Mouse (Mus musculus) monocyte, adult 5-6 weeks (primary cell): ENCODE results near the gene Gigyf1. TPM values are rescaled to one million over a fixed set of nuclear protein-coding genes. Genes with fewer than 3 reads are reported as not detected.

ENCODE experiments used
- ATAC-seq: fragments of 153-309, 156-312 bp; replicated peaks from 2 replicates; pipeline ENCODE4 v1.8.0; 2017; ENCODE audit warnings: mild to moderate bottlenecking; ENCODE audit not compliant: low TSS enrichment, insufficient number of reproducible peaks, severe bottlenecking, poor library complexity, low FRiP score
- total RNA-seq: library from RNA; stranded (forward); fragments of 200-1000, 200-491, 200-594 nt; gene quantifications from 3 replicates; pipeline ENCODE4 v1.2.3, GENCODE M21; 2017

The Gigyf1 gene
- total RNA-seq, 1 experiment from 2014 or later, result 12.0 TPM

- peak; percentile 33 for ATAC-seq
Measured at GRCm38 (mm10) chr5:137530588-137531413, 12.5 kb downstream of the Gigyf1 start.

DNA sequence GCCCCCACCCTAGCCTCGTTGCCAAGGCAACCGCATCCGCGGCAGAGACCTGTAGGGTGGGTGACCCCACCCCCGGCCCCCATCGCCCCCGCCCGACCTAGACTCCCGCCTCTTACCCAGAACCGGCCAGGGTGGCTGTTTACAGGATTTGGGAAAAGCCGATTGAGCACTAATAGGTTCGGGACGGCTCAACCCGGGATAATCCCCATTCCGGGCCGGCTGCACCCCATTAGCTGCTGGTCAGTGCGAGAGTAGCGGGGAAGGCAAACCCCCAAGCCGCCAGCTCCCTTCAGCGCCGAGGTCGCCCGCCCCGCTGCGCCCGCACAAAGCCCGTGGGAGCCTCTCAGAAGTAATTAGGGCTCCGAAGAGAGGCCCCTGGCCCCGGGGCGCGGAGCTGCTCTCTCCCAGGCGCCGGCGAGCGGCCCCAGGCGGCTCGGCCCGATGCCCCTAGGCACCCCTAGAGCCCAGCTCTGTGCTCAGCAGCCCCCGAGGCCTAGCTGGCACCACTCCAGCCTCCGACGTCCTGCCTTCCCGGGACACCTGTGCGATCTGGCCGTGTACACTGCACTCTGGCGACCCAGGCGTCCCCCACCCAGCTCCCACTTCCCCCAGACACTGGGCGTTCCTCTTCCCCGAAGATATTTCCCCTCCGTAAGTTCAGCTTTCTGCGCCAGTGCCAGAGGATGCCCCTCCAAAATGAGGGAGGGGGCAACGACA is 13.2 kb downstream of the Gigyf1 start:
- no peak for ATAC-seq

DNA sequence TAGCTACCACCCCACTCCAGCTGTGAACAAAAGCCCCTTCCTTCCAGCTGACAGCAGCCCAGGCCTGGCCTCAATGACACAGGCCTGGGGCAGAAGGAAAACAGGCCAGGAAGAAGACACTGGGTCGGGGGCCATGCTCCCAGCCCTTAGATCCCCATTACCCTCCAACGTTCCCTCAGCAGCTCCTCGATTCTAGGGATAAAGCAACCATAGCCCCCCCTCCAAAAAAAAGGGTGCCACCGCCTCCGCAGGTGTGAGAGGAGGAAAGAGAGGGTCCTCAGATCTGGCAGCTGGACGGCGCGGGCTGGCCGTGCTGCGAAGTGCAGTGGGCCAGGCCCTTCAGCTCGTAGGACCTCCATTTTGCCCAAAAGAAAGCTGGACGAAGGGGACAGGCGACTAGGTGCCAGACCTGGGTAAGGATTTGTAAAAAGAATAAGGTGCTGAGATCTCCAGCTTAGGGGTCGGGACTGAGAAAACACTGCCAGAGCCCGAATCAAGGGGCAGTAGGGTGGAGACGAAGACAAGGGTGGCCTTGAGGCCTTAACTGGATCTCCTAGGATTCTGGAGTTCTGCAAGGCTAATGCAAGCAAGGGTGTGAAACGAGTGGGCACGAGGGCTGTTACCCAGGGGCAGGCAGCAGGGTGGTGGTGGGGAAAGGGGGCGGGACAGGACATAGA is 13.9 kb downstream of the Gigyf1 start:
- no peak for ATAC-seq

- no peak; the same call in 1 of the 2 replicates for ATAC-seq
Measured at GRCm38 (mm10) chr5:137532808-137533116, 14.4 kb downstream of the Gigyf1 start.

DNA sequence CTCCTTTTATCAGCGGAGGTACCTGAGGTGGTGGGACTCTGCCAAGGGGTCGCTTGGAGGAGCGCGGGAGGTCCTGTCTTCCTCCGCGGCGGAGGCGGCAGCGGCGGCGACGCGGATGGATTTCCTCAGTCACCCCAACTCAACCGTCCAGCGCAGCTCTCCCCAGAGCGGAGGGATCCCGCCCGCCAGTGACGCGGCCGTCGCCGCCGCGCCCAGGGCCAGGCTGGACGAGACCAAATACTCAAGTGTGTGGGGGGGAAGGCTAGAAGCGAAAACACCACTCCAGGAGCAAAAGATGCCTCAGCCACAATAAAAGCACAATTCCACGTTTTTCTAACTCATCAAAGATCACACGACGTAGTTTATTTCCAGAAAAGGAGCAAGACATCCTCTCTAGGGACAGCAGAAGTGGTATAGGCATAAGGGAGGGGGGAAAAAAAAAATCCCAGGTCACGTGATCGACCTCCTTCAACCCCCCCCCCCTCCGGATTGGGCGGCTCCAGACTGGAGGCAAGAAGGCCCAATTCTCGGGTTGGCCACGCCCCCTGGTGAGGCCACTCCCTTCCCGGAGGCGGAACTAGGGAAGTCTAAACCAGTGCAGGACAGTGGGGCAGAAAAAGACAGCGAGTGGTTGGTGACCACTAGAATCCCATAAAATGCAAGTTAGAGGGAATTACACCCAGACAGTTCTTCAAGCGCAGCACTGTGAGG is 14.9 kb downstream of the Gigyf1 start, which contains the start of the genes Epo and Gnb2:
Gene Epo, minus strand, starts transcription at position 126 of the 711 bp plus-strand sequence.
Gene Gnb2, minus strand, starts transcription at position 394 of the 711 bp plus-strand sequence.
- peak; percentile 75 for ATAC-seq

GRCm38 (mm10) chr5:137534762-137535161 is 16.4 kb downstream of the Gigyf1 start:
- ATAC-seq, result no peak

DNA sequence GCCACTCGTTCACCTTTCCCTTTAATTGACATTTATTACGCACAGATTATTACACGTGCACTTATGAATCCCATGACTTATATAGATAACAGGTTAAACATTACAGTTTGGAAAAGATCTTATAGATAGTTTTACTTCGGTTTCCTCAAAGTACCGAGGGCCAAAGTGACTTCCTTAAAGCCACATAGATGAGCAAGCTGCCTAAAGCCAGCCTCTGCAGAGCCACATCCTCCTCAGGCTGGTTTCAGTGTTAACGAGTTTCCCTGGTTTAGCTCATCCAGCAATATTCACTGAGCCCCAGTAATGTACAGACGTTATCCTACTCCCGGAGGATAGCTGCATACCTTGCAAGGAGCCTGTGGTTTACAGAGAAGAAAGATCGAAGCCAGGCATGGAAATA is 17.0 kb downstream of the Gigyf1 start:
- ATAC-seq, result no peak

DNA sequence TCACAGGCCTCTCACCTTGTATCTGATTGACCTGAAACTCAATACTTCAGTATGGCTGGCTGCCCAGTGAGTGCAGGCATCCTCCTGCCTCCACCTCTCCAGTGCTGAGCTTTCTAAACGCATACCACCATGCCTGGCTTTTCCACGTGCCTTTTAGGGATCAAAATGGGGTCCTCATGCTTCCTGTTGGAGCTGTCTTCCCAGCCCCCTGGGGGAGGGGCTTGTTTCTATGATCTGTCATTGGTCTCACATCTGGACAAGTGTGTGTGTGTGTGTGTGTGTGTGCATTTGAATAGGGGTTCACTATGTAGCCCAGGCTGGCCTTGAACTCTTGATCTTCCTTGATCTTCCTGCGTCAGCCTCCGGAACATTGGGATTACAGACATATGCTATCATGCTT is 19.1 kb downstream of the Gigyf1 start:
- ATAC-seq, result no peak

- ATAC-seq, result no peak
Measured at GRCm38 (mm10) chr5:137539291-137539801, 21.0 kb downstream of the Gigyf1 start.

DNA sequence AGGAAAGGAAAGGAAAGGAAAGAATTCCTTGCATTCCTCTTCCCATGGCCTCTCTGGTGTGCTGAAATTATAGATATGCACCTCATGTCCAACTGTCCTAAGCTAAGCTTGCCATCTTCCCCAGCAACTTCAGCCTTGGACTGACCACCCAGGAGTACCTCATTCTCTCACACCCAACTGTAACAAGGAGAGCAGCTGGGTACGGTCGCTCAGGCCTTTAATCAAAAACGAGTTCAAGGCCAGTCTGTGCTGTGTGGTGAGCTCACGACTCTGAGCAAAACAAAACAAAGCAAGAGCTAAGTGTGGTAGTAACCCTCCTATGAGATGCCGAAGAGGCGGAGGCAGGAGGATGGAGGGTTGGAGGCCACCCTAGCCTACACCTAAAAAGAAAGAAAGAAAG is 22.6 kb downstream of the Gigyf1 start:
- no peak for ATAC-seq

DNA sequence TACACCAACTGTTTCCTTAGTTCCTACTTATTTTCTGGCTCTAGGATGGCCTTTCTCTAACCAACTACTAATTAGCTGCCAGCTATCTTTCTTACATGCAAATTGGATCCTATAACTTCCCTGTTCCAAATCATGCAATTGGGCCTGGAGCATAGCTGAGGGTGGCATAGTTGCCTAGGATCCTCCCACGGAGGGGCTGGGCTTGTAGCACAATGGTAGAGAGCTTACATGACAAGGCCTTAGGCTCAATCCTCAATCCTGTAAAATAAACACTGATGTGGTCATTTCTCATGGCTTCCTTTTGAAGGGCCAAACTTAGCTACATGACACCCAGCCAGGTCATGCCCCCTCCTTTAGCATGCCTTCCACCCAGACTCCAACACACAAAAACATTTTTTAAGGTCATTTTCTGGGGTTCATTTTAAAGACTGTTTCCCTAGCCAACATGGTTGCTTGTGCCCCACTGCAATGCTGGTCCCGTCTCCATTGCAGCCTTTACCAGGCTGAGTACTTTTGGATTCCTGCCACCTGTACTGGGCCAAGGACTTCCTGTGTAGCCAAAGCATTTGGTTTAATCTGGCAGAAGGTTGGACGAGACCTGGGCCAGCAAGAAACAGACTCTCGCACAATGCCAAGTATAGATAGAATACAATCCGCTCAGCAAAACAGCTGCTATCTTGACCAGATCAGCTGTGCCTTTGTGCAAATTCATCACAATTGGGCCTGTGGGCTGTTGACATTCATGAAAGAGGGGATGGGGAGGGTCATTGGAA is 23.6 kb downstream of the Gigyf1 start:
- ATAC-seq, result no peak

GRCm38 (mm10) chr5:137544926-137545325 is 26.6 kb downstream of the Gigyf1 start:
- ATAC-seq, result no peak

DNA sequence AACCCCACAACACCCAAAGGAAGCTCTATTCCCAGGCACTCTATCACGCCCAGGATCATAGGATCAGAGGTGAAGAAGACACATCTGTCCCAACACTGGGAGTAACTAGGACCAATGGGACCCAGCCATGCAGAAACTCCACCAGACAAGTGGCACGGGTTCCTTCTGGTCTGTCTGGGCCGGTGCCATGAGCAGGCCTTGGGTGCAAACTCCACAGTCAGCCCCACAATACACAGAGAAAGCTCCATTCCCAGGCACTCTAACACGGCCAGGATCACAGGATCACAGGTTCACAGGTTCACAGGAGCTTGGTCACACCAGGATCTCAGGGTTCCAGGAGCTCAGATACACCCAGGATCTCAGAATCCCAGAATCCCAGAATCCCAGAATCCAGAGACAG is 27.2 kb downstream of the Gigyf1 start:
- ATAC-seq, result no peak

- no peak for ATAC-seq
Measured at GRCm38 (mm10) chr5:137549840-137550239, 31.5 kb downstream of the Gigyf1 start.

GRCm38 (mm10) chr5:137551119-137551518 is 32.8 kb downstream of the Gigyf1 start:
- 0 out of 2 replicates have a peak, but pooled peaks have one; percentile 35 for ATAC-seq

DNA sequence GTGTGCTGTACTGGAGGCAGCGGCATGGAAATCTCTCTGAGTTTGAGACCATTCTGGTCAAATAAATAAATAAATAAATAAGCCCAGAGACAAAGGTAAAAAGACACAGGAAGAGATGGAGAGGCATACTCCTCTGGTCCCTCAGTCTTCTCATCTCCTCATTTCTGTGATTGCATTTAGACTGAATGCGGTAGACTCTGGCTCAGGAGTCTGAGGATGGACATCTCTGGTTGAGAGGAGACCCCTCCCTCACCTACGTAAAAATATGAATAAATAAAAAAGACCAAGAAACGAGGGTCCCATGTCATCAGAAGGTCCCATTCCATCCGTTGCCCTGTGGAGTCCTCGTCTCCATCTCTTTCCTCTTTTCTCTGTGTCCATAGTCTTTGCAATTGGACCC is 34.7 kb downstream of the Gigyf1 start:
- no peak for ATAC-seq

DNA sequence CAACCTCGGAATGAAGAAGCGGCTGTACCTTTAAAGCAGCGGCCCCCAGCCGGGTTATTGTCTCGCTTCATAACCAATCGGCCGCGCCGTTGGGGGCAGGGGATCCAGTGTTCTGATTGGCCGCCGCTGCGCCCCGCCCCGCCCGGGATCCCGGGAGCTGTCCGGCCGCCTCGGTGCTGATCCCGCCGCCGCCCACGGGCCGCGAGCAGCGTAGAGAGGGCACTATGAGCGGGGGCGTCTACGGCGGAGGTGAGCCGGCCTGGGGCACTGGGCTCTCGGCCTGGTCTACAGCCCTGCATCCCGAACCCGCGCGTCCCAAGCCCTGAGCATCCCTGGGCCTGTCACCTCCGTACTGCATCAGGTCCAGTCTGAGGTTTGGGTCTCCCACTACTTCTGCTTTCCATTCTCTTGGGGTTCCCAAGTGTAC is 35.1 kb downstream of the Gigyf1 start, which contains the start of gene Actl6b:
Gene Actl6b, plus strand, starts transcription at position 107 of the 427 bp plus-strand sequence.
- ATAC-seq, result 0 out of 2 replicates have a peak, but pooled peaks have one; percentile 43

GRCm38 (mm10) chr5:137553898-137554297 is 35.5 kb downstream of the Gigyf1 start:
- ATAC-seq, result no peak
